Mouse (Mus musculus): ENCODE measurements around the gene Eefsec. TPM values are rescaled to one million over a fixed set of nuclear protein-coding genes. Genes with fewer than 3 reads are reported as not detected.

Gene Eefsec
- polyA plus RNA-seq, 1 experiment from 2014 or later, result 27.9 TPM

DNA sequence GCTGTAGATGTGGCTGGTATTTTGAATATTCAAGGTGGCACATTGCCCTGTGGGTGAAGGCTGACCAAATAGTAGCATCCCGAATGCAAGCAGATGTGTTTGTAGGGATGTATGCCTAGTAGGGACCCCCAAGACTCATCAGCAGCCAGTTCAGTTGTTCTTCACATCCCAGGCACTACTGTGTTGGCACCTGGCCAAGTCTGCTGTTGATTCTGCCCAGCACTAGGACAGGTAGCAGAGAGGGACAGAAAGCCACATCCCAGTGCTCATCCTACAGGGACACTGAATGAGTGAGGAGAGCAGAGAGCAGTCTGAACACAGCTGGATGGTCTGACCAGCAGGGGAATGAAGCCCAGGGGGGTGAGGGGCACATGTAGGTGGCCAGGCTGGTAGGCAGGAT is 197.1 kb downstream of the Eefsec start:
- Histone ChIP-seq H3K9ac (replicated peaks) (no peak overlapping the region), H3K36me3 (no peaks in the 10 kb centered on the region), H3K27ac (replicated peaks) (no peak overlapping the region), H3K27me3 (no peaks in the 10 kb centered on the region), H3K4me2 (replicated peaks) (no peak overlapping the region), H3K4me1 (no peaks in the 10 kb centered on the region), H3K4me3 (no peak overlapping the region), H3K9me3 (no peaks in the 10 kb centered on the region)
- 84% methylated on average over 1 of the region's 1 CpGs for WGBS
- no peak for ATAC-seq (ENCODE audit: low FRiP score, low read depth)

DNA sequence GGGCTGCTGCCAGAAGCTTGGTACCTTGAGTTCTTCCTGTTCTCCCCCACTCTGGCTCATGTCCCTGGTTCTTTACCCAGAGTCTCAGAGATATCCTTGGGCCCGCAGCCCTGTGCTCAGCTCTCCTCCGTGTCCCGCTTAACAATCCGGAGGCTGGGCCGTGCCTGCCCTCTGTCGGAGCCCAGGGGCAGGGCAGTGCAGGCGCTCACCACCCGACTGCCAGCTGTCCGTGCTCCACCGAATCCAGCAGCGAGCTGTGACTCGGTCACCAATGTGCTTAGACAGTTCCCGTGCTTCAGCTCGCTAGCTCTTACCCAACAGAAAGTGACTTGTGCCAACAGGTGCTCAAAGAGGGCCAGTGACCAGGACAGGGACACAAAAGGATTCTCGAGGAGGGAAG is 203.7 kb downstream of the Eefsec start:
- Histone ChIP-seq H3K9ac (replicated peaks) (peak overlapping the region; percentile 15; the same call in 1 of the 2 replicates), H3K9me3 (no peaks in the 10 kb centered on the region), H3K36me3 (no peaks in the 10 kb centered on the region), H3K27me3 (peaks cover 61% of the 10 kb centered on the region), H3K27ac (replicated peaks) (no peak overlapping the region), H3K4me3 (no peak overlapping the region), H3K4me1 (no peaks in the 10 kb centered on the region), H3K4me2 (replicated peaks) (0 out of 2 replicates have a peak overlapping the region, but pooled peaks have one; percentile 15)
- 2% methylated on average over 15 of the region's 15 CpGs for WGBS
- peak; percentile 80; the same call in 1 of the 2 replicates for ATAC-seq (ENCODE audit: low FRiP score, low read depth)

GRCm38 (mm10) chr6:88236513-88236912 is 209.8 kb downstream of the Eefsec start:
- Histone ChIP-seq H3K27ac (replicated peaks) (peak overlapping the region; percentile 69), H3K4me1 (peaks cover 14% of the 10 kb centered on the region), H3K27me3 (peaks cover 76% of the 10 kb centered on the region), H3K4me3 (0 out of 2 replicates have a peak overlapping the region, but pooled peaks have one; percentile 25), H3K9me3 (no peaks in the 10 kb centered on the region), H3K36me3 (no peaks in the 10 kb centered on the region), H3K4me2 (replicated peaks) (peak overlapping the region; percentile 50), H3K9ac (replicated peaks) (peak overlapping the region; percentile 50)
- peak; percentile 45 for ATAC-seq (ENCODE audit: low FRiP score, low read depth)
- WGBS, result 11% methylated on average over 7 of the region's 7 CpGs

GRCm38 (mm10) chr6:88235983-88236382 is 210.4 kb downstream of the Eefsec start:
- H3K4me2 ChIP-seq (replicated peaks), result peak overlapping the region; percentile 50
- 2% methylated on average over 17 of the region's 17 CpGs for WGBS
- peaks cover 78% of the 10 kb centered on the region for H3K27me3 ChIP-seq
- peak overlapping the region; percentile 69 for H3K27ac ChIP-seq (replicated peaks)
- H3K36me3 ChIP-seq, result no peaks in the 10 kb centered on the region
- ATAC-seq (ENCODE audit: low FRiP score, low read depth), result peak; percentile 93
- peak overlapping the region; percentile 50 for H3K9ac ChIP-seq (replicated peaks)
- peaks cover 14% of the 10 kb centered on the region for H3K4me1 ChIP-seq
- peak overlapping the region; percentile 25 for H3K4me3 ChIP-seq
- H3K9me3 ChIP-seq, result no peaks in the 10 kb centered on the region

DNA sequence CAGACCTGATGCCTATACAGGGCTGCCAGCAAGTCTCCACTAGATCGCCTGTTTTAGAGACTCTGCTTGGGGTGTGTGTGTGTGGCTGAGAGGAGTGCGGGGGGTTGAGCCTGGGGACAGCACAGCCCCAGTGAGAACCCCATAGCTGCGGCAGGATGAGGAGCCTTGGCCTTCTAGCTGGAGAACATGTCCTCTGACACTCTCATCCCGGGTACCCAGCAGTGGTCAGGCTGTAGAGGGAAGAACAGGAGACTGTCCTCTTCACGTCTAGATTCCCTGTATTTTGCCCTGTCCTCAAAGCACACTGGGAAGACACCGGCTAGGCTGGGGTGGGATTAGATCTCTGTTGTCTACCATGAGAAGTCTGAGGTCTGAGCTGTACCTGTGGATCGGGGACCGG is 210.9 kb downstream of the Eefsec start:
- Histone ChIP-seq H3K4me1 (peaks cover 14% of the 10 kb centered on the region), H3K9me3 (no peaks in the 10 kb centered on the region), H3K27ac (replicated peaks) (peak overlapping the region; percentile 69; the same call in 1 of the 2 replicates), H3K9ac (replicated peaks) (peak overlapping the region; percentile 50), H3K27me3 (peaks cover 75% of the 10 kb centered on the region), H3K36me3 (no peaks in the 10 kb centered on the region), H3K4me2 (replicated peaks) (peak overlapping the region; percentile 50), H3K4me3 (peak overlapping the region; percentile 25; the same call in 1 of the 2 replicates)
- WGBS, result 13% methylated on average over 8 of the region's 8 CpGs
- peak; percentile 31; the same call in 1 of the 2 replicates for ATAC-seq (ENCODE audit: low FRiP score, low read depth)

DNA sequence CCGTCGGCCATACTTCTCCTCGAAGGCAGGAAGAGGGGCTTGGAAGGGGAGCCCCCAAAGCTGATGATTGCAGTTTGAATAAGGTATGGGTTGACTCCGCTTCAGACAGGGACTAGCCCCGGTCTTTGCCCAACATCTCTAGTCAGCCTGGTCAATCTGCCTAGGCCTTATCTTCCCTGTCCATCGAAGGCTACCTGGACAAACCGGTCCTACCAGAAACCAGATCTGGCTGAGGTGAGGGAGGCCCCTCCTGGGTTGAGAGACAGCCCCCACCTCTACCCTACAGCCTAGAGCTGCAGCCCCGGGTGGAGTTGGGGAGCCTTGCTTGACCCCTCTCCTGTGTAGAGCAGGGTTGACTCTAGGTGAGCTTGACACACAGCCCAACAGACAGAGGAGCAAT is 212.3 kb downstream of the Eefsec start:
- Histone ChIP-seq H3K27ac (replicated peaks) (no peak overlapping the region), H3K4me2 (replicated peaks) (no peak overlapping the region), H3K9ac (replicated peaks) (no peak overlapping the region), H3K4me1 (peaks cover 14% of the 10 kb centered on the region), H3K4me3 (no peak overlapping the region), H3K9me3 (no peaks in the 10 kb centered on the region), H3K36me3 (no peaks in the 10 kb centered on the region), H3K27me3 (peaks cover 74% of the 10 kb centered on the region)
- ATAC-seq (ENCODE audit: low FRiP score, low read depth), result no peak
- 84% methylated on average over 8 of the region's 8 CpGs for WGBS

DNA sequence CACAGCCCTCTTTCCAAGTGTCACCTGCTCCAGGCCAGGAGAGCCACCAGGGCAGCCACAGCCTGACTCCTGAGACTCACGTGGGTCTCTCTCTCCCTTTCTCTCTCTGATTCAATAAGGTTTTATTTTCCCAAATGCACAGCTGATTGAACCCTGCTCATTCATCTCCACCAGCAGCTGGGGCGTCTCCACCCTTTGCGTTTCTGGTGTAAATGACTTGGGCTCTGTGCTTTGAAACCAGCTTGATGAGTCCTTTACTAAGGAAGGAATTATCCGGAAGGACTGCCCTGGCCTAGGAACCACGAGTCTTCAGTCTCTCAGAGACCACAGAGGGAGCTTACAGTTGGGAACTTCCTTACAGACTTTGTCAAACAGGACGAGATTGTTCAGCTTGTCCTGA is 214.1 kb downstream of the Eefsec start:
- Histone ChIP-seq H3K36me3 (no peaks in the 10 kb centered on the region), H3K27ac (replicated peaks) (no peak overlapping the region), H3K27me3 (peaks cover 67% of the 10 kb centered on the region), H3K9me3 (no peaks in the 10 kb centered on the region), H3K4me1 (peaks cover 14% of the 10 kb centered on the region), H3K4me2 (replicated peaks) (no peak overlapping the region), H3K9ac (replicated peaks) (no peak overlapping the region), H3K4me3 (no peak overlapping the region)
- no peak for ATAC-seq (ENCODE audit: low FRiP score, low read depth)
- WGBS, result 56% methylated on average over 6 of the region's 6 CpGs

GRCm38 (mm10) chr6:88231821-88232220 is 214.5 kb downstream of the Eefsec start:
- WGBS, result 87% methylated on average over 7 of the region's 7 CpGs
- H3K9ac ChIP-seq (replicated peaks), result no peak overlapping the region
- no peak overlapping the region for H3K4me2 ChIP-seq (replicated peaks)
- H3K9me3 ChIP-seq, result no peaks in the 10 kb centered on the region
- peaks cover 66% of the 10 kb centered on the region for H3K27me3 ChIP-seq
- H3K4me1 ChIP-seq, result peaks cover 18% of the 10 kb centered on the region
- ATAC-seq (ENCODE audit: low FRiP score, low read depth), result no peak
- H3K4me3 ChIP-seq, result no peak overlapping the region
- no peaks in the 10 kb centered on the region for H3K36me3 ChIP-seq
- H3K27ac ChIP-seq (replicated peaks), result no peak overlapping the region

DNA sequence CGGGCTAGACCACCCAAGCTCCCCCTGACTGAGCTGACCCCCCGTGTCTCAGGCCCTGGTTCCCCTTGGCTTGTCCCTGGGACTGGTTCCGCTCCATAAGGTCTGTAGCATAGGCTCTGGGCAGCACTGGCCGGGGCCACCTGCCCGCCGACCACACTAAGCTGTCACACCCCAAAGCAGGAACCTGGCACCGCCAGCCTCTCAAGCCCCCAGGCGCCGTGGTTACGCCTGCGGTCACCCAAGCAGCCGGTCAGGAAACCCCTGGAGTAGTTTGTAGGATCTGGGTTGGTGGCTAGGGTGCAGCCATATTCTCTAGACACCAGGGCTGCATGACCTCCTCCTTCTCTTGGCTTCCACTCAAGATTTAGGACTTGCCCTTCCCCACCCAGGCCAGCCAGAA is 217.1 kb downstream of the Eefsec start:
- no peak overlapping the region for H3K27ac ChIP-seq (replicated peaks)
- no peaks in the 10 kb centered on the region for H3K36me3 ChIP-seq
- H3K4me3 ChIP-seq, result no peak overlapping the region
- 89% methylated on average over 12 of the region's 12 CpGs for WGBS
- H3K4me1 ChIP-seq, result peaks cover 10% of the 10 kb centered on the region
- peaks cover 56% of the 10 kb centered on the region for H3K27me3 ChIP-seq
- H3K9ac ChIP-seq (replicated peaks), result no peak overlapping the region
- no peak overlapping the region for H3K4me2 ChIP-seq (replicated peaks)
- no peak for ATAC-seq (ENCODE audit: low FRiP score, low read depth)
- H3K9me3 ChIP-seq, result no peaks in the 10 kb centered on the region

DNA sequence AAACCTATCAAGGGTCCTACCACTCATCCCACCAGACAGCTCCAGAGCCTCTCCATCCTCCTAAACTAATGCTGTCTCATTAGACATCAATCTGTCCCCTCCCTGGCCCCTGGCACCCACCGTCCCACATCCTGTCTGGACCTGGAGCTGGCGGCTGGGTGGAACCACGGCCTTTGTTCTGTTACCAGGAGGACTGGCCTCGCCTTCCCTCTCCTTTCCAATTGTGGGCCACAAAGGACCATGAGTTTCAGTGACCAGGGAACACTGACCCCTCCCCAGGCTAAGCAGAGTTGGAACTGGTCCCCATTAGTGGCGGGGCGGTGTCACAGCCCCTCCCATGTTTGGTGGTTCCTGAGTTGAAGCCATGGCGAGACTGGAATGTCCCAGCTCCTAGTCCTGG is 218.8 kb downstream of the Eefsec start:
- H3K27me3 ChIP-seq, result peaks cover 40% of the 10 kb centered on the region

GRCm38 (mm10) chr6:88226570-88226994 is 219.8 kb downstream of the Eefsec start:
- Histone ChIP-seq H3K4me1 (peaks cover 10% of the 10 kb centered on the region), H3K9ac (replicated peaks) (no peak overlapping the region), H3K4me2 (replicated peaks) (no peak overlapping the region), H3K9me3 (no peaks in the 10 kb centered on the region), H3K36me3 (no peaks in the 10 kb centered on the region), H3K4me3 (no peak overlapping the region), H3K27ac (replicated peaks) (0 out of 2 replicates have a peak overlapping the region, but pooled peaks have one; percentile 39), H3K27me3 (peaks cover 39% of the 10 kb centered on the region)
- ATAC-seq (ENCODE audit: low FRiP score, low read depth), result peak; percentile 81
- WGBS, result 10% methylated on average over 5 of the region's 5 CpGs

More for the DNA sequence above, 218.8 kb downstream of the Eefsec start:
- H3K9ac ChIP-seq (replicated peaks), result no peak overlapping the region
- no peaks in the 10 kb centered on the region for H3K9me3 ChIP-seq
- H3K36me3 ChIP-seq, result no peaks in the 10 kb centered on the region
- H3K4me3 ChIP-seq, result no peak overlapping the region
- ATAC-seq (ENCODE audit: low FRiP score, low read depth), result no peak
- no peak overlapping the region for H3K4me2 ChIP-seq (replicated peaks)
- 65% methylated on average over 7 of the region's 7 CpGs for WGBS
- no peak overlapping the region for H3K27ac ChIP-seq (replicated peaks)
- peaks cover 10% of the 10 kb centered on the region for H3K4me1 ChIP-seq

GRCm38 (mm10) chr6:88221968-88222367 is 224.4 kb downstream of the Eefsec start, which contains the start of gene Dnajb8:
Gene Dnajb8, plus strand, starts transcription at chr6:88222268.
- 46% methylated on average over 10 of the region's 10 CpGs for WGBS
- Histone ChIP-seq H3K27ac (replicated peaks) (no peak within 1 kb of the TSS), H3K9me3 (0 out of 2 replicates have a peak, but pooled peaks cover 5% of the 10 kb centered on the region), H3K4me3 (no peak within 1 kb of the TSS), H3K4me2 (replicated peaks) (no peak within 1 kb of the TSS), H3K4me1 (peaks cover 8% of the 10 kb centered on the region), H3K27me3 (0 out of 2 replicates have a peak, but pooled peaks cover 7% of the 10 kb centered on the region), H3K9ac (replicated peaks) (no peak within 1 kb of the TSS), H3K36me3 (no peaks in the 10 kb centered on the region)
- no peak for ATAC-seq (ENCODE audit: low FRiP score, low read depth)

- Histone ChIP-seq H3K4me2 (replicated peaks) (no peak overlapping the region), H3K36me3 (no peaks in the 10 kb centered on the region), H3K4me1 (no peaks in the 10 kb centered on the region), H3K9me3 (0 out of 2 replicates have a peak, but pooled peaks cover 5% of the 10 kb centered on the region), H3K27me3 (peaks cover 2% of the 10 kb centered on the region; the same call in 1 of the 2 replicates), H3K27ac (replicated peaks) (no peak overlapping the region), H3K9ac (replicated peaks) (no peak overlapping the region), H3K4me3 (no peak overlapping the region)
- no peak for ATAC-seq (ENCODE audit: low FRiP score, low read depth)
- 11% methylated on average over 4 of the region's 4 CpGs for WGBS
Measured at GRCm38 (mm10) chr6:88219094-88219493, 227.2 kb downstream of the Eefsec start.

All from midbrain, embryonic 12.5 days (tissue).